Mouse (Mus musculus): Measurements from ENCODE around the gene Scmh1.

Gene Scmh1

GRCm38 (mm10) chr4:120538664-120539063 lies 133.6 kb downstream of the Scmh1 start:
- no peak for DNase-seq (ENCODE audit: extremely low read depth, low read depth, low spot score)

- DNase-seq (ENCODE audit: extremely low read depth, low read depth, low spot score) = no peak
Observed at GRCm38 (mm10) chr4:120544896-120545295, 139.8 kb downstream of the Scmh1 start.

- DNase-seq (ENCODE audit: extremely low read depth, low read depth, low spot score) = peak; percentile 90
Observed at GRCm38 (mm10) chr4:120556592-120556991, 151.5 kb downstream of the Scmh1 start.

- no peak for DNase-seq (ENCODE audit: extremely low read depth, low read depth, low spot score)
Observed at GRCm38 (mm10) chr4:120565726-120566125, 160.6 kb downstream of the Scmh1 start.

- no peak for DNase-seq (ENCODE audit: extremely low read depth, low read depth, low spot score)
Observed at GRCm38 (mm10) chr4:120568005-120568404, 162.9 kb downstream of the Scmh1 start.

- no peak for DNase-seq (ENCODE audit: extremely low read depth, low read depth, low spot score)
Observed at GRCm38 (mm10) chr4:120569025-120569424, 163.9 kb downstream of the Scmh1 start.

- DNase-seq (ENCODE audit: extremely low read depth, low read depth, low spot score) = no peak
Observed at GRCm38 (mm10) chr4:120569486-120570437, 164.7 kb downstream of the Scmh1 start, which contains the start of gene Ctps. Ctps (minus strand) TSS chr4:120570276.

GRCm38 (mm10) chr4:120570438-120571069 lies 165.5 kb downstream of the Scmh1 start:
- DNase-seq (ENCODE audit: extremely low read depth, low read depth, low spot score) = no peak

- DNase-seq (ENCODE audit: extremely low read depth, low read depth, low spot score) = no peak
Observed at GRCm38 (mm10) chr4:120571070-120571464, 166.0 kb downstream of the Scmh1 start.

GRCm38 (mm10) chr4:120571691-120572090 lies 166.6 kb downstream of the Scmh1 start:
- no peak for DNase-seq (ENCODE audit: extremely low read depth, low read depth, low spot score)

Data from fat pad, adult 2 months (tissue).